ENCODE assay signal across 8 mouse cellular contexts in genomic region chr10:81169411-81169900, GRCm38 (mm10). TPM values are rescaled to one million over a fixed set of nuclear protein-coding genes. Genes with fewer than 3 reads are reported as not detected.
DNase-seq lines count a peak whose midpoint lies in the region; ATAC-seq and TF ChIP-seq lines count a peak whose summit lies in the region.
"Not testable (repeated sequence)": the region's sequence is repeated elsewhere in the genome, so short reads cannot be mapped to it uniquely, and the experiment has no call there.
"Had no signal": no experiment of that assay in that cellular context is flagged by ENCODE, and none has a peak within 500 bp of the region (broad histone marks: within the 10 kb centered on the region; RNA-seq: fewer than 3 reads in every experiment).

No protein-coding gene starts in this region.

- H3K4me3 ChIP-seq in embryonic facial prominence, embryonic 15.5 days (replicated peaks), result 0 out of 2 replicates have a peak overlapping the region, but pooled peaks have one; percentile 6
- H3K4me3 ChIP-seq in hindbrain, embryonic 10.5 days, result peak overlapping the region; percentile 99
- H3K4me3 ChIP-seq in kidney, embryonic 15.5 days (replicated peaks), result peak overlapping the region; percentile 9
- H3K4me3 ChIP-seq in liver, embryonic 13.5 days (replicated peaks), result peak overlapping the region; percentile 99
- not testable (repeated sequence) for H3K4me3 ChIP-seq in midbrain, embryonic 12.5 days
- peak overlapping the region; percentile 35; the same call in 1 of the 2 replicates for H3K4me3 ChIP-seq in spleen, adult 2 months (ENCODE audit: extremely low read depth, insufficient read depth, insufficient read length)

- not testable (repeated sequence) for H3K36me3 ChIP-seq in embryonic facial prominence, embryonic 15.5 days; kidney, embryonic 15.5 days; liver, embryonic 13.5 days; midbrain, embryonic 12.5 days; spleen, adult 2 months (ENCODE audit: control insufficient read depth, insufficient read depth, low read length)
- peaks cover 10% of the 10 kb centered on the region for H3K36me3 ChIP-seq in hindbrain, embryonic 10.5 days

- not testable (repeated sequence) for H3K27ac ChIP-seq in embryonic facial prominence, embryonic 15.5 days (replicated peaks); hindbrain, embryonic 10.5 days
- H3K27ac ChIP-seq in kidney, embryonic 15.5 days, result peak overlapping the region; percentile 82
- H3K27ac ChIP-seq in liver, embryonic 13.5 days, result peak overlapping the region; percentile 72
- 0 out of 2 replicates have a peak overlapping the region, but pooled peaks have one; percentile 20 for H3K27ac ChIP-seq in midbrain, embryonic 12.5 days (replicated peaks)
- H3K27ac ChIP-seq in spleen, adult 2 months (ENCODE audit: insufficient read depth, low read length), result peak overlapping the region; percentile 93

- TF ChIP-seq POLR2A in spleen, adult 2 months (IDR thresholded peaks at IDR 0.05; ENCODE audit: low read depth, low read length), result not testable (repeated sequence)

- H3K4me1 ChIP-seq in embryonic facial prominence, embryonic 15.5 days, result peaks cover 30% of the 10 kb centered on the region
- peaks cover 56% of the 10 kb centered on the region for H3K4me1 ChIP-seq in hindbrain, embryonic 10.5 days (replicated peaks)
- H3K4me1 ChIP-seq in kidney, embryonic 15.5 days, result peaks cover 54% of the 10 kb centered on the region
- H3K4me1 ChIP-seq in liver, embryonic 13.5 days (replicated peaks), result peaks cover 60% of the 10 kb centered on the region
- H3K4me1 ChIP-seq in midbrain, embryonic 12.5 days, result peaks cover 34% of the 10 kb centered on the region
- H3K4me1 ChIP-seq in spleen, adult 2 months (ENCODE audit: control insufficient read depth, insufficient read depth, insufficient read length), result not testable (repeated sequence)

- peak overlapping the region; percentile 65 for H3K4me2 ChIP-seq in embryonic facial prominence, embryonic 15.5 days (replicated peaks)
- peak overlapping the region; percentile 89; the same call in 1 of the 2 replicates for H3K4me2 ChIP-seq in kidney, embryonic 15.5 days
- H3K4me2 ChIP-seq in liver, embryonic 13.5 days, result peak overlapping the region; percentile 89
- H3K4me2 ChIP-seq in midbrain, embryonic 12.5 days (replicated peaks), result peak overlapping the region; percentile 94; the same call in 1 of the 2 replicates

- not testable (repeated sequence) for ATAC-seq in embryonic facial prominence, embryonic 15.5 days (ENCODE audit: insufficient number of reproducible peaks, low FRiP score, low TSS enrichment, low read depth); kidney, embryonic 15.5 days (replicated peaks; ENCODE audit: low FRiP score); liver, embryonic 13.5 days (ENCODE audit: low read depth); midbrain, embryonic 12.5 days (ENCODE audit: low FRiP score, low read depth)

- H3K27me3 ChIP-seq in embryonic facial prominence, embryonic 15.5 days; hindbrain, embryonic 10.5 days (ENCODE audit: insufficient read depth, poor library complexity, severe bottlenecking); kidney, embryonic 15.5 days; liver, embryonic 13.5 days; midbrain, embryonic 12.5 days; spleen, adult 2 months (ENCODE audit: control insufficient read depth, insufficient read depth, low read length): not testable (repeated sequence)

- not testable (repeated sequence) for TF ChIP-seq CTCF in spleen, adult 2 months (IDR thresholded peaks at IDR 0.05; ENCODE audit: extremely low read depth, insufficient read depth, insufficient read length, insufficient replicate concordance)

- H3K9me3 ChIP-seq in embryonic facial prominence, embryonic 15.5 days (replicated peaks); hindbrain, embryonic 10.5 days; kidney, embryonic 15.5 days (replicated peaks); liver, embryonic 13.5 days (replicated peaks); midbrain, embryonic 12.5 days: not testable (repeated sequence)

- 33% methylated on average over 9 of the region's 14 CpGs for WGBS in embryonic facial prominence, embryonic 15.5 days
- 59% methylated on average over 11 of the region's 14 CpGs for WGBS in hindbrain, embryonic 10.5 days
- 50% methylated on average over 6 of the region's 14 CpGs for WGBS in kidney, embryonic 15.5 days
- 34% methylated on average over 6 of the region's 14 CpGs for WGBS in liver, embryonic 13.5 days (ENCODE audit: insufficient replicate concordance)
- WGBS in midbrain, embryonic 12.5 days, result 67% methylated on average over 5 of the region's 14 CpGs
- 2% methylated on average over 14 of the region's 14 CpGs for WGBS in spleen, adult 2 months

- peak; percentile 61 for DNase-seq in MN1 (ENCODE audit: low spot score)
- not testable (repeated sequence) for DNase-seq in hindbrain, embryonic 10.5 days (ENCODE audit: low spot score); liver, embryonic 13.5 days
- peak in 1 of 2 experiments; percentile 70 for DNase-seq in spleen, adult 2 months (ENCODE audit: low read depth in 1 of 2, low spot score in 2 of 2)

- H3K9ac ChIP-seq in embryonic facial prominence, embryonic 15.5 days; kidney, embryonic 15.5 days; midbrain, embryonic 12.5 days (replicated peaks): not testable (repeated sequence)
- peak overlapping the region; percentile 50; the same call in 1 of the 2 replicates for H3K9ac ChIP-seq in liver, embryonic 13.5 days

RNA-seq across cellular contexts. Expression of gene Pias4, which starts 1.7 kb away (rescaled TPM):
- 52.0 and 52.7 TPM in 2 replicates for polyA plus RNA-seq in embryonic facial prominence, embryonic 15.5 days (2015; fragmentation: Nextera tagmentation; extraction: Ambion mirVana)
- polyA plus RNA-seq in hindbrain, embryonic 10.5 days (2016; fragmentation: Nextera tagmentation; extraction: Ambion mirVana), result 64.1 and 72.2 TPM in 2 replicates
- 48.6 and 51.2 TPM in 2 replicates for polyA plus RNA-seq in kidney, embryonic 15.5 days (2015; fragmentation: Nextera tagmentation; extraction: Ambion mirVana)
- polyA plus RNA-seq in liver, embryonic 13.5 days (2015; fragmentation: Nextera tagmentation; extraction: Ambion mirVana), result 23.5 and 23.8 TPM in 2 replicates
- 58.6 and 64.9 TPM in 2 replicates for polyA plus RNA-seq in midbrain, embryonic 12.5 days (2016; fragmentation: Nextera tagmentation; extraction: Ambion mirVana)
- polyA plus RNA-seq in spleen, adult 2 months (2012; rRNA removed), result 36.1 and 45.8 TPM in 2 replicates

RNA-seq across cellular contexts. Expression of gene Eef2, which starts 7.0 kb away (rescaled TPM):
- polyA plus RNA-seq in embryonic facial prominence, embryonic 15.5 days (2015; fragmentation: Nextera tagmentation; extraction: Ambion mirVana), result 654 and 688 TPM in 2 replicates
- polyA plus RNA-seq in hindbrain, embryonic 10.5 days (2016; fragmentation: Nextera tagmentation; extraction: Ambion mirVana), result 495 and 570 TPM in 2 replicates
- 563 and 597 TPM in 2 replicates for polyA plus RNA-seq in kidney, embryonic 15.5 days (2015; fragmentation: Nextera tagmentation; extraction: Ambion mirVana)
- 369 and 384 TPM in 2 replicates for polyA plus RNA-seq in liver, embryonic 13.5 days (2015; fragmentation: Nextera tagmentation; extraction: Ambion mirVana)
- 531 and 534 TPM in 2 replicates for polyA plus RNA-seq in midbrain, embryonic 12.5 days (2016; fragmentation: Nextera tagmentation; extraction: Ambion mirVana)
- polyA plus RNA-seq in spleen, adult 2 months (2012; rRNA removed), result 1,457 and 1,736 TPM in 2 replicates

RNA-seq across cellular contexts. Expression of gene Dapk3, which starts 13.3 kb away (rescaled TPM):
- polyA plus RNA-seq in embryonic facial prominence, embryonic 15.5 days (2015; fragmentation: Nextera tagmentation; extraction: Ambion mirVana), result 65.4 and 67.7 TPM in 2 replicates
- polyA plus RNA-seq in hindbrain, embryonic 10.5 days (2016; fragmentation: Nextera tagmentation; extraction: Ambion mirVana), result 58.3 and 75.6 TPM in 2 replicates
- 41.0 and 47.9 TPM in 2 replicates for polyA plus RNA-seq in kidney, embryonic 15.5 days (2015; fragmentation: Nextera tagmentation; extraction: Ambion mirVana)
- polyA plus RNA-seq in liver, embryonic 13.5 days (2015; fragmentation: Nextera tagmentation; extraction: Ambion mirVana), result 19.3 and 20.9 TPM in 2 replicates
- polyA plus RNA-seq in midbrain, embryonic 12.5 days (2016; fragmentation: Nextera tagmentation; extraction: Ambion mirVana), result 77.3 and 79.6 TPM in 2 replicates
- polyA plus RNA-seq in spleen, adult 2 months (2012; rRNA removed), result 58.0 and 84.5 TPM in 2 replicates

RNA-seq across cellular contexts. Expression of gene 4930442H23Rik, which starts 14.2 kb away (rescaled TPM):
- 0.13 and 0.21 TPM in 2 replicates for polyA plus RNA-seq in embryonic facial prominence, embryonic 15.5 days (2015; fragmentation: Nextera tagmentation; extraction: Ambion mirVana)
- not detected in 2 replicates for polyA plus RNA-seq in hindbrain, embryonic 10.5 days (2016; fragmentation: Nextera tagmentation; extraction: Ambion mirVana)
- not detected in 2 replicates for polyA plus RNA-seq in kidney, embryonic 15.5 days (2015; fragmentation: Nextera tagmentation; extraction: Ambion mirVana)
- 0.08 TPM in 1 of 2 replicates, not detected in the other for polyA plus RNA-seq in liver, embryonic 13.5 days (2015; fragmentation: Nextera tagmentation; extraction: Ambion mirVana)
- 0.18 TPM in 1 of 2 replicates, not detected in the other for polyA plus RNA-seq in midbrain, embryonic 12.5 days (2016; fragmentation: Nextera tagmentation; extraction: Ambion mirVana)
- polyA plus RNA-seq in spleen, adult 2 months (2012; rRNA removed), result not detected in 2 replicates
- polyA plus RNA-seq: frontal cortex, adult 2 months had no signal

RNA-seq across cellular contexts. Expression of gene Nmrk2, which starts 32.4 kb away (rescaled TPM):
- 0.36 and 0.54 TPM in 2 replicates for polyA plus RNA-seq in embryonic facial prominence, embryonic 15.5 days (2015; fragmentation: Nextera tagmentation; extraction: Ambion mirVana)
- not detected in 2 replicates for polyA plus RNA-seq in hindbrain, embryonic 10.5 days (2016; fragmentation: Nextera tagmentation; extraction: Ambion mirVana)
- 0.18 TPM in 1 of 2 replicates, not detected in the other for polyA plus RNA-seq in kidney, embryonic 15.5 days (2015; fragmentation: Nextera tagmentation; extraction: Ambion mirVana)
- polyA plus RNA-seq in liver, embryonic 13.5 days (2015; fragmentation: Nextera tagmentation; extraction: Ambion mirVana), result not detected in 2 replicates
- polyA plus RNA-seq in midbrain, embryonic 12.5 days (2016; fragmentation: Nextera tagmentation; extraction: Ambion mirVana), result not detected in 2 replicates
- not detected in 2 replicates for polyA plus RNA-seq in spleen, adult 2 months (2012; rRNA removed)
